Mouse (Mus musculus): ENCODE measurements around the gene Rps10. TPM values are rescaled to one million over a fixed set of nuclear protein-coding genes. Genes with fewer than 3 reads are reported as not detected.

The Rps10 gene
- polyA plus RNA-seq, 1 experiment, result 1,256 TPM

Other genes with a start within 250 kb of the Rps10 start
- gene Grm4, start 115.3 kb downstream of the Rps10 start, polyA plus RNA-seq (2012; rRNA removed), result 0.12 and 0.35 TPM in 2 replicates
- 55.1 and 65.1 TPM in 2 replicates for gene Hmga1, start 80.2 kb downstream of the Rps10 start, polyA plus RNA-seq (2012; rRNA removed)
- 34.8 and 48.7 TPM in 2 replicates for gene AI413582, start 70.9 kb downstream of the Rps10 start, polyA plus RNA-seq (2012; rRNA removed)
- 112 and 116 TPM in 2 replicates for gene Nudt3, start 13.2 kb downstream of the Rps10 start, polyA plus RNA-seq (2012; rRNA removed)
- gene RPS10-NUDT3, start 1.4 kb downstream of the Rps10 start, polyA plus RNA-seq (2012; rRNA removed), result 0.08 and 0.10 TPM in 2 replicates
- gene Pacsin1, start 18.8 kb upstream of the Rps10 start, polyA plus RNA-seq (2012; rRNA removed), result 0.67 and 0.96 TPM in 2 replicates
- gene Spdef, start 92.3 kb upstream of the Rps10 start, polyA plus RNA-seq (2012; rRNA removed), result 0.17 and 0.21 TPM in 2 replicates
- gene D17Wsu92e, start 184.0 kb upstream of the Rps10 start, polyA plus RNA-seq (2012; rRNA removed), result 62.7 and 79.1 TPM in 2 replicates
- 74.7 and 77.3 TPM in 2 replicates for gene Snrpc, start 201.5 kb upstream of the Rps10 start, polyA plus RNA-seq (2012; rRNA removed)
- gene Uhrf1bp1, start 219.8 kb upstream of the Rps10 start, polyA plus RNA-seq (2012; rRNA removed), result 5.2 and 6.0 TPM in 2 replicates

Measured in urinary bladder, adult 2 months (tissue).